Mouse (Mus musculus) c-Kit-positive CD71-positive TER-119-positive erythroid progenitor cells, embryonic 14.5 days (primary cell): ENCODE data around the gene Cers2.

Source experiments
- DNase-seq: peaks from one replicate; pipeline ENCODE4 v3.0.0-alpha.2; 2013; ENCODE audit warnings: low spot score

Gene Cers2

GRCm38 (mm10) chr3:95289419-95289818 lies 25.2 kb upstream of the Cers2 start:
- DNase-seq: no peak

DNA sequence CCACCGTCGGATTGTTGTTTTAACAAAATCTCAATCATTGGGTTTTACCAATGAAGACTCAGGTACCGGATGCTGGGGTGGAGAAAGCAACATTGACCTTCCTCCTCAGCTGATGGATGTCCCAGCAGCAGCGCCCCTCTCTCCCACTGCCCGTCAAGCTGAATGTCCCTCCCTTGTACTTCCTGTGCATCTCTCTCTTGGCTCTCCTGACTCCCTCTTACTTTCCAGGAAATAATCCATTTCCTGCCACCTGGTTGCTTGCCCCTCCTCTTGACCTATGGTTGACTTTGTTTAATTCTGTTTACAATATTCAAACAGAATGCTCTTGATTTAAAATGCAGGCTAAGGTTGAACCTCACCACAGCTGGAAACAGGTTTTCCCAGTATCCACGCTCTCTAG lies 24.4 kb upstream of the Cers2 start:
- no peak for DNase-seq

GRCm38 (mm10) chr3:95291041-95291440 lies 23.6 kb upstream of the Cers2 start:
- no peak for DNase-seq

GRCm38 (mm10) chr3:95292899-95293298 lies 21.7 kb upstream of the Cers2 start:
- no peak for DNase-seq

- no peak for DNase-seq
Observed at GRCm38 (mm10) chr3:95293537-95293936, 21.1 kb upstream of the Cers2 start.

DNA sequence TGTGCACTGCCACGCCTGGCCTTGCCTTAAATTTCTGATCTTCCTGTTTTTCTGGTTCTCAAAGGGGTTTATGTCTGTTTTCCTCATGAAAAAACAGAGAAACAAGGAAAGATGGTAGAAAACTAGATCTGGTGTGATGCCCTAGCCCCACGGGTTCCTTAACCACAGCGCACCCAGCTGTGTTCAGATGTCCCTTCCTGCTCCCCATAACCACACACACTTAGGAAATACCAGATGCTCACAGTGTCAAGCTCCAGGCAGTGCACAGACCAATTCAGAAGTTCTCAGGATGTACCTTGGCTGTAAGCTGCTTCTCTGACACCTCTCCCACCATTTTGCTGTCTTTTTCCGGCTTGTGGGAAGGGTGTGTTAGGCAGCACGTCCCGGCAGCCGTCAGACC lies 20.3 kb upstream of the Cers2 start:
- DNase-seq: no peak

- no peak for DNase-seq
Observed at GRCm38 (mm10) chr3:95294718-95295117, 19.9 kb upstream of the Cers2 start.

GRCm38 (mm10) chr3:95295321-95296102 lies 19.1 kb upstream of the Cers2 start:
- DNase-seq: no peak

- DNase-seq: no peak
Observed at GRCm38 (mm10) chr3:95296103-95296469, 18.5 kb upstream of the Cers2 start.

- no peak for DNase-seq
Observed at GRCm38 (mm10) chr3:95298018-95298417, 16.6 kb upstream of the Cers2 start.

DNA sequence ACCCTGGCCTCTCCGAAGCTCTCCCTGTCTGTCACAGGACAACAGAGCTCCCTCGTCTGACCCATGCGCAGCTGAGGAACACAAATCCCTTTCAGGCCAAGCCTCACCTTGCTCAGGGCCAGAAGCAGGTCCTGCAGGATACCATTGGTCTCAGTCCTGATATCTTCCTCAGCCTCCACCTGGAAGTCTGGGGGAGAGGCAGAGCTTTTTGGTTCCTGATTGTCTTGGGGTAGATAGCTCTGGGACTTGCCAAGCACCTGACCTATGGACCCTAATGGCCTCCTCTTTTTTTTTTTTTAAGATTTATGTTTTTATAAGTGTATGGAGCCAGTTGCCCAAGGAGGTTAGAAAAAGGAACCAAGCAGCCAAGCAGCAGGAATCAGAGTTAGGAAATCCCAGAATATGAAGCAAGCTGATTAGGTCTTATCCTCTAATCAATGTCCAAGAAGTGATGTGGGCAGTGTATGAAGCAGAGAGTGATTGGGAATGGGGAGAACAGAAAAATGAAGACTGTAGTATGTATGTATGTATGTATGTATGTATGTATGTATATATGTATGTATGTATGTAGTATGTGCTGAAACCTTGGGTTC lies 13.3 kb upstream of the Cers2 start:
- DNase-seq: no peak

- no peak for DNase-seq
Observed at GRCm38 (mm10) chr3:95306244-95306643, 8.3 kb upstream of the Cers2 start.

DNA sequence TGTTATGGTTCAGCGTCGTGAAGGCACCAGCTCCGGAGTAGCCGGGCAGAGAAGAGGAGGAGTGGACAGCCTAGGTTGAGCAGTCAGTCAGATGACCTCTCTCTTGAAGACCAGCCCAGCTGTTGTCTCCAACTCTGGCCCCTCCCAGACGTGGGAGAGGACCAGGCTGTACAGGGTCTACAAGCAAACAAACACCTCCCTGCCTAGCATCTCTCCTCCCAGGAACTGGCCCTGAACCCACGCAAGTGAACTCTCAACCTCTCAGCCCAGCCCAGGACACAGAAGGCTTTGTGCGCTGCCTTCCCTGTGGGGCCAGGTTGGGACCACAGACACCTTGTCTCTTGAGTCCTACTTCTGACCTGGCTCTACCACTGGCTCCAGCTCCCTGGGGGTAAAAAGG lies 7.5 kb upstream of the Cers2 start, which contains the start of gene Anxa9:
Gene Anxa9, minus strand, starts transcription at position 77 of the 400 bp plus-strand sequence.
- no peak for DNase-seq

- DNase-seq: no peak
Observed at GRCm38 (mm10) chr3:95310496-95310895, 4.1 kb upstream of the Cers2 start.

DNA sequence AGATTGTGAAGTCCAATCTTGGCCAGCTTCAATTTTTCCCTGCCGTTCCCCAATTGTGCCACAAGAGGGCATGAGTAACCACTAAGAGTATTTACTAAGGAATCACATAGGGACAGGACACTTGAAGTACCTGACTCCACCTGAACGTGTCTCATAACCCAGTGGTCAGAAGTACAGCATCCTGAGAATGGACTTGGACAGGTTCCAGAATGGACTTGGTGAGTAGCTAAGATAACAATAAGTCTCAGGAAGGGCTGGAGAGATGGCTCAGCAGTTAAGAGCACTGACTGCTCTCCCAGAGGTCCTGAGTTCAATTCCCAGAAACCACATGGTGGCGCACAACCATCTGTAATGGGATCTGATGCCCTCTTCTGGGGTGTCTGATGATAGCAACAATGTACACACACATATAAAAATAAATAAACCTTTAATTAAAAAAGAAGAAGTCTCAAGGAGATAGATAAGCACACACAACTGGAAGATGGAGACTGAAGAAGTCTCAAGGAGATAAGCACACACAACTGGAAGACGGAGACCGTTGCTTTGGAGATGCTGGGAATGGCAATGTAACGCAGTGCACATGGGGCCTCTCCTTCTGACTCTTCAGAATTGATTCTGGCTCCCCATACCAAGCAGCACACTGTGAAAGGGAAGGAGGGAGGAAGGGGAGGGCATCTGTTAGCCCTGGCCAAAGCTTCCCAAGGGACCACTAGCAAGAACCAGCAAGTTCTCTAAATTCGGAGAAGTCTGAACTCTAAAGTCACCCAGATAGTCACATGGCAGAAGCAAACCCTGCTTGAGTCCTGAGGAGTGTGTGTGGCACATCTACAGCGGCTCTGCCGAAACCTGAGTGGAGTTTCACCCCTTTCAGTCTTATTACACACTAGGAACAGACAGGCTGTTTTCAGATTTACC lies 3.4 kb upstream of the Cers2 start:
- peak; percentile 82 for DNase-seq

DNA sequence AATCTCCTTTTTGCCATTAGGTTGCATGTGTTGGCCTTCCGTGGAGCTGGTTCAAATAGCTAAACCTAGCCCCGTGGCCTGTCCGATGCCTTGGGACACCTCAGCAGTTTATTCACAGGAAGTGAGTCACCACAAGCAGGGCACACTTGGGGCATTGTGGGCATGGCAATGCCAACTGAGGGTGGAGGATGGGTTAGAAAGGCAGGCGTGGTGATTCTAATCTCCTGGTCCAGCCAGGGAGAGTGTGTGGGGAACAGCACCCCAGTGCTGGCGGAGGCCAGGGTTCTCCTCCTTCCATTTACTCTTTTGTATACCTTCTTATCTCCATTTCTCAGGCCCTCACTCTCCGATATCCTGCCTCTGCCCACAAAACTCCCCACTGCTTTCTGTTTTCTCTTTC lies 2.0 kb upstream of the Cers2 start:
- peak; percentile 79 for DNase-seq

GRCm38 (mm10) chr3:95313476-95313875 lies 1.1 kb upstream of the Cers2 start:
- DNase-seq: peak; percentile 60

DNA sequence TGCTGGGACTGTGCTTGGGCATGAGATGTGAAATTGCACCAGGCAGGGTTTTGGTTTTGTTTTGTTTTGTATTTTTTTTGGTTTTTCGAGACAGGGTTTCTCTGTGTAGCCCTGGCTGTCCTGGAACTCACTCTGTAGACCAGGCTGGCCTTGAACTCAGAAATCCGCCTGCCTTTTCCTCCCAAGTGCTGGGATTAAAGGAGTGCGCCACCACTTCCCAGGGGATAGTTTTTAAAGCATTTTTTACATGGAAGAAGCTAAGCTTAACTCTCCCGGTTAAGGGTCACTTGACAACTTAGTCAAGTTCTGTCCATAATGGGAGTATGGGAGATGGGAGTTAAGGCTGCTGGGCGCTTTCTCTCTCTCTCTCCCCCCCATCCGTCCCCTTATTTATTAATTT lies 516 bp upstream of the Cers2 start:
- DNase-seq: no peak

DNA sequence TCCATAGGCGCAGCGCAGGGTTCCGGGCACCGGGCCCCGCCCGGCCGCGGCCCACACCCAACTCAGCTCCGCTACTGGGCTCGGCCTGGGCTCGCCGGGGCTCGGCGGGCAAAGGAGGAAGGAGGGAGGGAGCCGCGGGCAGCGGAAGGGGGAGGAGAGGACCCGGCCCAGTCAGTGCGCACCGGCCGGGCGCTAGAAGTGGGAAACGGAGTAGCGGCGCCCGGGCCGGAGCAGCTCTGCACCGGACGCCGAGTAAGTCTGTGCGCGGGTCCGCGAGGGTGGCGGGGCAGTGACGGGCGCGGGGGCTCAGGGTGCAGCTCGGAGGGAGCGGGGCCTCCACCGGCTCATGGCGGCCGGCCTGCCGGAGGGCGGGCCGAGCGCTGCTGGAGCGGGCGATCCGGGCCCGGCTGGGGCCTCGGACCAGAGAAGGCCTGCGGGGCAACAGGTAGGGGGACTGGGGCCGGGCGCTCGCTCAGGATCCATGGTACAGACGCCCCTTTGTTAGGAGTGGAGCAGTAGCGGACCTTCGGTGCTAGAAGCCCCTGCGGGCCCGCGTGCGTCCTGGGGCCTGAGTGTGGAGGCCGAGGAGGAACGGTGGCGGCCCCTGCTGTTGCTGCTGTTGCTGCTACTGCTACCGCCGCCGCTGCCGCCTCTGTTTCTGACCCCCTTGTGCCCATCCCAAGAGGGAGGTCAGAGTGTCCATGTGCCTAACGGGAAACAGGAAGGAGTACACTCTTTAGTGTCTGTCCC lies 678 bp downstream of the Cers2 start:
- peak; percentile 86 for DNase-seq

DNA sequence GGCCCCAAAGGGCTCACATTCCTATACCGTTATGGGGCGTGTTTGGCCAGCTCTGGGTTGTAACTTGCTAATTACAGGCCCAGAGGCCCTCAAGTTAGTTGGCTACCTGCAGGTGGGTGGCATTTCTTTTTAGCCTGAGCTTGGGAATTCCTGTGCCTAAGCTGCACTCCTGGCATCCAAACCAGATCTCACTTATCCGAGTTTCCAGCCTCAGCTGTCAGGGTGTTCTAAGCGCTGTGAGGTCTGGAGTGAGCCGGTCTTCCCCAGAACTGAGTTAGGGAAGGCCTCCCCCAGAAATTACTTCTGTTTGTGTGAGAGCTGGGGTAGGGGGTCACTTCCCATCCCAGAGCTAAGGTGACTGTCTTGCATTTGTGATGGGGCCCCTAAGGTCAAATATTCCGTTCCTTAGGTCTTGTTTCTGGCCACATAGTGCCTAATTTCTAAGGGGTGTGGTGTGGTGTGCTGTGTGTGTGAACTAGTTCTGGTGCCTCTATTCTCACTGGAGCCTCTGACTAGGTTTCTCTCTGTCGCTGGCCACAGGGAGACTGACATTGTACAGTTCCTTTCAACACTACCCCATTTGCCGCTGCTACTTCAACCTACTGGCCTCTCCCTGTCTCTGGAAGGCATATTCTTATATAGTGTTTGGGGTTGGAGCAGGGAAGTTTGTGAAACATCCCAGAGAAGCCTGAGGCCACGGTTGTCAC lies 1.4 kb downstream of the Cers2 start:
- DNase-seq: peak; percentile 64

DNA sequence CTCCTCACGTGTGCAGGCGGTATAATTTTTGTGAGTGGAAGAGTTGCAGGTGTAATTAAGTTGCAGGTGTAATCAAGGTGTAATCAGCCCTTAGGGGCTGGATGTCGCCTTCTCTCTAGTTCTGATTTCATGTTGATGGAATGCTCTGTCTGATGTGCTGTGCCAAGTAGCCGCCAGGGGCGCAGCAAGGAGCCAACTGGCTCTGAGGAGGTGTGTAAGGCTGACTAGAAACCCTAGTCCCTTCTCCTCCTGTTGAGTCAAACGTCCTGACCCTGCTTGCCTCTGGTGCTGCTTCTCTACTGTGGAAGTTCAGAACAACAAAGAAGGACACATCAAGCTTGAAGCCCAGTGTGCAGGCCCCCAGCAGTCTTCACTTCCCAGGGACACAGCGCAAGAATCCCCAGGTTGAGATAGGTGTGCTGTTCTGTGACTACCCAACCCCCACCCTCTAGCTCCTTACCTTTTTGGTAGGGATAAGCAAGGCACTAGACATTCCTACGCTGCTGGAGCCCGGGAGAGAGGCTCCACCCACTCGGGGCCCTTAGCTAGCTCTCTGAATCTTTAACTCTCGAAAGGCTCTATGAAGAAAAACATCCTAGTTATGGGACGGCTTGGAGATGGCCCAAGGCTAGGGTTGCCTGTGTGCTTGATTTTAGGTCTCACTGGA lies 3.0 kb downstream of the Cers2 start:
- DNase-seq: peak; percentile 61
